Mouse (Mus musculus): ENCODE measurements at regions not wholly inside any gene's neighbourhood (a gene's known extent, or its start where the extent isn't known, plus 50 kb on each side); places are given as distances from the start of the nearest gene placed in this dataset.

GRCm38 (mm10) chr12:19387706-19388105 is 566.6 kb upstream of the Gm21863 start:
- DNase-seq = peak; percentile 4

Data from retina, postnatal 1 day (tissue).